Mouse (Mus musculus) G1E-ER4 (cell line): Measurements from ENCODE around the gene Upk1b. TPM values are rescaled to one million over a fixed set of nuclear protein-coding genes. Genes with fewer than 3 reads are reported as not detected.

ENCODE experiments used
- GATA1 ChIP-seq: IDR thresholded peaks from one replicate; pipeline ENCODE4 v1.8.0; 2012; ENCODE audit warnings: low read length, inconsistent platforms
- polyA plus RNA-seq: library from polyadenylated mRNA; stranded (reverse); fragments of >175 nt; gene quantifications from 2 replicates; pipeline ENCODE4 v1.2.3, GENCODE M21; 2012

Upk1b gene
- polyA plus RNA-seq, 1 experiment: not detected

- no peak for TF ChIP-seq GATA1
Observed at GRCm38 (mm10) chr16:38743941-38744673, 56.0 kb downstream of the Upk1b start.

- TF ChIP-seq GATA1: no peak
Observed at GRCm38 (mm10) chr16:38742659-38743131, 57.4 kb downstream of the Upk1b start.

- no peak for TF ChIP-seq GATA1
Observed at GRCm38 (mm10) chr16:38742113-38742658, 57.9 kb downstream of the Upk1b start, which contains the start of gene B4galt4. TSS of gene B4galt4 (plus strand) at chr16:38742264.

DNA sequence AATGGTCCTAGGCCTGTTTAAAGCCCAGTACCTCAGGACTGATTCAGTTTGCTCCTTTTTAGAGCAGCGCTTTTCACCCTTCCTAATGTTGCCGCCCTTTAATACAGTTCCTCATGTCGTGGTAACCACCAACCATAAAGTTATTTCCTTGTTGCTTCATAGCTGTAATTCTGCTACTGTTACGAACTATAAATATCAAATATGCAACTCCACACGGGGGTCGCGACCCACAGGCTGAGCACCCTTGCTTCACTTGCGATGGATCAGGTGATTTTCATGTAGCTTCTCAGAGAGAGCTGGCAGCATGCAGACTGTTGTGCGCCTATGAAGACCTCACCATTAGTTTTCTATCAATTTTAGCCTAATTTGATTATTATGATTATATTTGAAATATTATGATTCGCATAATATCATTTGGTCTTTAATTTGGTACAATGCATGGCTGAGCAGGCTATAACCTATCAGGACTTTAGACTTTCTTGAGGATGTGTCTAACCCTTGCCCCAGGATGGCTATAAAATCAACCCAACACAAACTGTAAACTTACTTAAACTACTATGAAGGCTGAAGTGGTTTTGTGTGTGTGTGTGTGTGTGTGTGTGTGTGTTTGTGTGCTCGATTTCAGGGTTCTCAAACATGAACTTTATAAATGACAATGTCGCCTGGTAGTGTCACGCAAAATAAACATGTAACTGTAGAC lies 58.8 kb downstream of the Upk1b start:
- no peak for TF ChIP-seq GATA1

- TF ChIP-seq GATA1: no peak
Observed at GRCm38 (mm10) chr16:38730921-38731320, 69.2 kb downstream of the Upk1b start.

DNA sequence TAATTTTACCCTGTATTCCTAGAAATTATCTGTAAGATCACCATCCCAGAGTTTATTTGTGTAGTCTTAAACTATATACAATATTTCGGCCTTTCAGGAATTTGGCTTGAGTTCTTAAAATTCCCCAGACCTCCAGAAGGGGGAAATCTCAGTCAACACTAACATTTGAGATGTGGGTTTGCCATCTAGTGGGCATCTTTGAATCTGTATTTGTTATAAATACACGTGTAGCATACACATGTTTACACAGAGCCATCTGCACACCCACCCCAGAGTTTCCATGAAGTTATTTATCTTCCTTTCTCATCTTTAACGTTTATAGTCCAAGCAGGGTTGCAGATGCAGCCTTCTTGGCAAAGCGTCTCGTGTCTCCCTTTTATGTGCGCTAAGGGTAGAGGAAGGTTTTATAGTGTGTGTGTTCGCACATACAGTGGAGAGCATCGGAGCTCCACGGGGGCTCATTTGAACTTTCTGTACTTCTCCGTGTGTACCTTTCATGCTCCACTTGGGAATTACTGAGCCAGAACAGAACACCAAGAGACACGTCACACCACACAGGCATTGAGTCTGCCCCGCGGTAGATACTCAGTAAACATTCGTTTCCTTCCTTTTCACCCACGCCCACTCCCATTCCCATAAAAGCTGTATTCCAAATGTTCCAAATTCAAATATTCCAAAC lies 70.4 kb downstream of the Upk1b start:
- TF ChIP-seq GATA1: no peak

- TF ChIP-seq GATA1: no peak
Observed at GRCm38 (mm10) chr16:38729139-38729538, 71.0 kb downstream of the Upk1b start.

DNA sequence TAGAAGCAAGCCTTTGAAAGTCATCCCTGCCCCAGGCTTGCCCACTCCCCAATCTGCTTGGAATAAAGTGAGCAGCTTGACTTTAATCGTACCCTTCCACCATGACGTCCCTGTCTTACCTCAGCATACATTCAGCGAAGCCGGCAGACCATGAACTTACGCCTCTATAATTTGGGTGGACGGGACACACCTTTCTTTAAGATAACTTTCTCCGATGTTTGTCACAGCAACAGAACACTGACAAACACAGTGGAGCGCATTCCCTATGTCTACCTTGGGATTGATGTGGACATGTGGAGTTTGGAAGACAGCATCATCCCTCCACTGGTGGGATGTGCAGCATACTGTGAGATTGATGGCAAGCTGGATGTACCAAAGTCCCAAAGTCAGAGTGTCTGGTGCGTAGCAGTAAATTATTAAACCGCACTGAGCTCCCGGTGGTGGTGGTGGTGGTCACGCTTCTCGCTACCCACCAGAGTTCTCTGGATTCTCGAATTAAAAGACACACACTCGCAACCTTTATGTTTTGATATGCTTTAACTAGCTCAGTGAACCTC lies 71.5 kb downstream of the Upk1b start:
- no peak for TF ChIP-seq GATA1

DNA sequence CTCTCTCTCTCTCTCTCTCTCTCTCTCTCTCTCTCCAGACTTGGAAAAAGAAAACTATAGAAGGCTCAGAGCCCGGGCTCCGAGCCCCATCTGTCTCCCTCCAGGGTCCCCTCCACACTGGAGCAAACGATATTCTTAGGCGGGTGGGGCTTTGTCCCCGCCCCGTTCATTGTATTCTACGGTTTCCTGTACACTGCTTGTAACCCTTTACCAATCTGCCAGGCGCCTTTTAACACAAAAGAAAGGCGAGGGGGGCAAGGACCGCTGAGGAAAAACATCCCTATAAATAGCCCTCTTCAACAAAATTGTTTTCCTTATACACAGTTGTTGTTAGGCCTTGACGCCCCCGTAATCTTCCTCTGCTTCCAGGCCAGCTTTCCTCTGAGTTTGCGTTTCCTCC lies 75.2 kb downstream of the Upk1b start:
- TF ChIP-seq GATA1: no peak

GRCm38 (mm10) chr16:38724256-38724655 lies 75.9 kb downstream of the Upk1b start:
- no peak for TF ChIP-seq GATA1

Other genes starting within 250 kb of the Upk1b start
- gene Tmem39a, start 241.6 kb downstream of the Upk1b start, polyA plus RNA-seq: 15.4 and 16.0 TPM in 2 replicates
- 0.04 and 0.06 TPM in 2 replicates for gene Arhgap31, start 87.1 kb downstream of the Upk1b start, polyA plus RNA-seq
- not detected in 2 replicates for gene B4galt4, start 58.1 kb downstream of the Upk1b start, polyA plus RNA-seq
- gene 4930435E12Rik, start 28.4 kb upstream of the Upk1b start, polyA plus RNA-seq: not detected in 2 replicates
- gene Igsf11, start 92.3 kb upstream of the Upk1b start, polyA plus RNA-seq: 0.01 TPM in 1 of 2 replicates, not detected in the other